Mouse (Mus musculus) ES-E14 (cell line): ENCODE measurements around the gene Ranbp10.

Experiments used
- CHD2 ChIP-seq: IDR thresholded peaks from 2 replicates; pipeline ENCODE4 v1.6.1; 2014; ENCODE audit warnings: mild to moderate bottlenecking, low read depth, low read length, inconsistent platforms
- ZC3H11A ChIP-seq: IDR thresholded peaks from 2 replicates; pipeline ENCODE4 v1.6.1; 2012; ENCODE audit warnings: low read depth, mild to moderate bottlenecking, inconsistent platforms, low read length, borderline replicate concordance

- TF ChIP-seq ZC3H11A (no peak), CHD2 (no peak)
Observed at GRCm38 (mm10) chr8:105798408-105798807, 28.7 kb downstream of the Ranbp10 start.
